Mouse (Mus musculus): ENCODE measurements around the gene B3galnt2. TPM values are rescaled to one million over a fixed set of nuclear protein-coding genes. Genes with fewer than 3 reads are reported as not detected.
"Not testable (repeated sequence)": the region's sequence is repeated elsewhere in the genome, so short reads cannot be mapped to it uniquely, and the experiment has no call there.

B3galnt2 gene
- total RNA-seq (2022) = 10 to 100 TPM; 24.7 to 31.4 (median 27.8) TPM

GRCm38 (mm10) chr13:13953874-13954832 lies at the start of gene B3galnt2:
Gene B3galnt2, plus strand, starts transcription at chr13:13954469.
- peak; percentile 98 for DNase-seq

GRCm38 (mm10) chr13:13911341-13911740 lies 42.9 kb upstream of the B3galnt2 start:
- no peak for DNase-seq

- DNase-seq = no peak
Observed at GRCm38 (mm10) chr13:13919396-13919795, 34.9 kb upstream of the B3galnt2 start.

- no peak for DNase-seq
Observed at GRCm38 (mm10) chr13:13922526-13922925, 31.7 kb upstream of the B3galnt2 start.

GRCm38 (mm10) chr13:13929982-13930381 lies 24.3 kb upstream of the B3galnt2 start:
- DNase-seq = no peak

- peak; percentile 32 for DNase-seq
Observed at GRCm38 (mm10) chr13:13954931-13955330, 662 bp downstream of the B3galnt2 start.

GRCm38 (mm10) chr13:13956686-13957085 lies 2.4 kb downstream of the B3galnt2 start:
- DNase-seq = no peak

- no peak for DNase-seq
Observed at GRCm38 (mm10) chr13:13960211-13960610, 5.9 kb downstream of the B3galnt2 start.

- no peak for DNase-seq
Observed at GRCm38 (mm10) chr13:13961046-13961445, 6.8 kb downstream of the B3galnt2 start.

- DNase-seq = no peak
Observed at GRCm38 (mm10) chr13:13965388-13965964, 11.2 kb downstream of the B3galnt2 start.

GRCm38 (mm10) chr13:13966172-13966571 lies 11.9 kb downstream of the B3galnt2 start:
- no peak for DNase-seq

GRCm38 (mm10) chr13:13968629-13969111 lies 14.4 kb downstream of the B3galnt2 start:
- no peak for DNase-seq

- no peak for DNase-seq
Observed at GRCm38 (mm10) chr13:13969796-13970195, 15.5 kb downstream of the B3galnt2 start.

GRCm38 (mm10) chr13:13981842-13982241 lies 27.6 kb downstream of the B3galnt2 start:
- DNase-seq = not testable (repeated sequence)

GRCm38 (mm10) chr13:13983523-13983922 lies 29.3 kb downstream of the B3galnt2 start:
- DNase-seq = no peak

GRCm38 (mm10) chr13:13989135-13989534 lies 34.9 kb downstream of the B3galnt2 start:
- no peak for DNase-seq

- DNase-seq = no peak
Observed at GRCm38 (mm10) chr13:13990391-13990790, 36.1 kb downstream of the B3galnt2 start.

- DNase-seq = no peak
Observed at GRCm38 (mm10) chr13:13993041-13993440, 38.8 kb downstream of the B3galnt2 start.

- DNase-seq = no peak
Observed at GRCm38 (mm10) chr13:13995046-13995445, 40.8 kb downstream of the B3galnt2 start.

GRCm38 (mm10) chr13:13997476-13997875 lies 43.2 kb downstream of the B3galnt2 start:
- DNase-seq = no peak

- DNase-seq = peak; percentile 53
Observed at GRCm38 (mm10) chr13:14002706-14003105, 48.4 kb downstream of the B3galnt2 start.

- no peak for DNase-seq
Observed at GRCm38 (mm10) chr13:14004086-14004485, 49.8 kb downstream of the B3galnt2 start.

GRCm38 (mm10) chr13:14004999-14005398 lies 50.7 kb downstream of the B3galnt2 start:
- no peak for DNase-seq
